Mouse (Mus musculus) gastrocnemius, adult 8-10 months (tissue): ENCODE data around the gene Gfm2. TPM values are rescaled to one million over a fixed set of nuclear protein-coding genes. Genes with fewer than 3 reads are reported as not detected.
"Not testable (repeated sequence)": the region's sequence is repeated elsewhere in the genome, so short reads cannot be mapped to it uniquely, and the experiment has no call there.

Source experiments
- DNase-seq, 2 experiments: peaks; one replicate each; pipeline ENCODE4 v3.0.0; 2022; ENCODE audit warnings: low spot score in 2 of 2
- total RNA-seq, 4 experiments: library from RNA; stranded (reverse); gene quantifications; 2 replicates each; pipeline ENCODE4 v1.2.4; 2022

Gene Gfm2
- 10 to 100 TPM; 46.6 to 53.9 (median 51.7) TPM for total RNA-seq

DNA sequence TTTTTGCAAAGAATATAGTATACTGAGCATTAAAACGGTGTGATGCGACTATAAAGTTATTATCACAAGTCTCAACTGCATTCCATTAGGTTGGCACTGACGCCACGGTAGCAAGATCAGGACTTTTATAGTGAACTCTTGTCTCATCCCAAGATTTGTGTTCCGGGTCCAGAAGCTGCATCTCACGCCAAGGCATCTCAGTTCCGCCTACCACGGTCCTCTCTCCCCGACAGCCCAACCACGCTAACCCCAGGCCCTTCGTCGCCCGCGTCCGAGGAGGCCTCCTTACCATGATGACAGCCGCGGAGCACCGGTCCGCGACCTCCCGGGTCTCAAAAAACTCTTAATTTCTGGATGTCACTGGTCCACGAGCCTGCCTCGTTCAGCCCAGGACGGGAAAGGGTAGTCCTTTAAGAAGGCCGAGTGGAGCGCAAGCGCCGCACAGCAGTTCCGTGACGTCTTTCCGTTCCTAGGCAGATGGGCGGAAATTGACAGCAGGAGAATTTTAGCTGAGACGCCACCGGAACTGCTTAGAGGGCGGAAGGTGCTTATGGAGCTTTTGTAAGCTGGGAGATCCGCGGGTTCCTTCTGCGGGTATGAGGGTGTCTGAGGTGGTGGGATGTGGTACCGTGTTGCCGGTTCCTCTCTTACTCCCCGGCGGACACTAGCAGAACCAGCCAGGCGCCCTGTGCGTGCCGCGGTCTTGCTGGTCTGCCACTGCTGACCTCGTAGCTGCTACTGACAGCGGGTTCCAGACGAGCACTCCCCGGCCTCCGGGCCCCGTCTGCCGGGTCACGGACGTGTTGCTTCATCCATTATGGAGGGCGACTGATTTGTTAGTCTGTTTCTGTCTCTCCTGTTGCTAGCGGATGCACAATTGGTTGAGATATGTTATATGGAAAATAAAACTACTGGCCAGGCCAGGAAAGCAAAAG lies at the start of gene Gfm2, which contains the start of gene Nsa2:
Gfm2 (plus strand) TSS at position 472 of the 935 bp plus-strand sequence.
Nsa2 (minus strand) TSS at position 472 of the 935 bp plus-strand sequence.
- DNase-seq = peak; percentile 77 to 81

DNA sequence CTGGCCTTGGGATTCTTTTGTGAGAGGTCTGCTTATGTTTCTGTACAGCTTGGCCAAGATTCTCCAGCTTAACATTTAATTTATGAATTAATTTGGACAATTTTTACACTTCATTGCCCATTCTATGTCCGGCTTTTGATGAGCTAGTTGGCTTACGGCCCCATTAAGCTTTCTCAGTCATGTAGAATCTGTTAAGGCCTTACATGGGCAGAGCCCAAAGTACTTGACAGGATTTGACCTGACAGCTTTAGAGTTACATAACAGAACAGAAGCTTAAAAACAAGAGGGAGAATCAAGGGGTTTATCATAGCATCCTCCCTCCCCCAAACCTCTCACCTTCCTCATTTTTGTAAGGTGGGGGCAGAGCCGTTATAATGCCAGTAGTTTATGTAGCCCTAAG lies 49.6 kb upstream of the Gfm2 start:
- no peak for DNase-seq

DNA sequence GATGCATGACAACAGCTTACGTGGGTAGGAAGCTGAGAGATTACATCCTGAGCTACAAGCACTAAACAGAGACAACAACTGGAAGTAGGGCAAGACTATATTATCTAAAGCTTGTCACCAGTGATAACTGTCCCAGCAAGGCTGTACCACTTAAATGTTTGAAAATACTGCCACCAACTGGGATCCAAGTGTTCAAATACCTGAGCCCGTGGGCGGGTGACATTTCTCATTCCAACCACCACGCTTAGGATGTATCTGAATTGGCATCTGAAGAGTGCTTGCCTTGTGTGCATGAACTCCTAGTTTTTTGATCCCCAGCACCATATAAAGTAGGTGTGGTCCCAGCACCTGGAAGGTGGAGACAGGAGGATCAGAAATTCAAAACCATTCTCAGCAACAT lies 42.0 kb upstream of the Gfm2 start:
- DNase-seq = no peak

DNA sequence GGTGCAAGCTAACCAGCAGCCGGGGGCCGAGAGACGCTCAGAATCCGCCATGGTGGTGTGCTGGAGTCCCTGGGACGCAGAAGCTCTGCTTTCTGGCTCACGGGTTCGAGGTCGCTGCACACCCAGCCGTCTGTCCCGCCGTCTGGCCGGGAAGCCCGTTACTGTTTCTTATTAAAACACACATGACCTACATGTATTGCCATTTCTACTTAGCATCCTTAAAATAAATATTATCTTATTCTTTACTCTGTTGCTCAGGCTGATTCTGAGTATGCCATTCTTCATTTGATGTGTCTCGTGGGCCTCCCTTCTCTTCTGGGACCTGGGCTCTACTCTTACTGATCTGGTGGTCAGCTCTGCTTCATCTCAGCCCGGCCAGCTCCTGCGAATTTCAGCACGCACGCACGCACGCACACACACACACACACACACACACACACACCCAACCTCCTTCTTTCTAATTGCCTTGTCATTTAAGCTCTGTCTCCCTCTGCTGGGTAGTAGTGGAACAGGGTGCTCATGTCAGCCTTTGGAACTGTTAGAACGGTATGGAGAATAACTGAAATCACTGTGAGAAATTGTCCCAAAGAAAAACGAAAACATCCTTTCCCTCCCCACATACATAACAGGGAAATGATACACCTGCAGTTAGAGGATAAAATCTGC lies 38.4 kb upstream of the Gfm2 start, which contains the start of gene Gm6169:
Gm6169 (minus strand) TSS at position 51 of the 666 bp plus-strand sequence.
- DNase-seq = no peak

DNA sequence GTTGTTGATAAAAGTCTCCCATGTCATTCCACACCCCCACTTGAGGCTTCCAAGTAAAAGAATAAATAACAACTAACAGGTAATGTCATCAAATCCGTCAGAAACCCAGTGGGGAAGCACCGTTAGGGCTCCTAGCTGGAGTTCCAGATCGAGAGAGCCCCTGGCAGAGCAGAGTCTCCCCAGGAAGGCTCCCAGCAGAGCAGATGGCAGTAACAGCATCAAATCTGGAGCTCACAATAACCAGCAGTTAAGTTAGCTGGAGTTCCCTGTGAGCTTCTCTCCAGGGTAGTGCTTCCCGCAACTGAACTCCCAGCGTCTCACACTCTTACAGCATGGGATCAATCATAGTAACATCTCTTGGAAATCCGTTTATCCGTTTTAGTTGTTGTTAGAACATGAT lies 32.7 kb upstream of the Gfm2 start:
- DNase-seq = no peak

DNA sequence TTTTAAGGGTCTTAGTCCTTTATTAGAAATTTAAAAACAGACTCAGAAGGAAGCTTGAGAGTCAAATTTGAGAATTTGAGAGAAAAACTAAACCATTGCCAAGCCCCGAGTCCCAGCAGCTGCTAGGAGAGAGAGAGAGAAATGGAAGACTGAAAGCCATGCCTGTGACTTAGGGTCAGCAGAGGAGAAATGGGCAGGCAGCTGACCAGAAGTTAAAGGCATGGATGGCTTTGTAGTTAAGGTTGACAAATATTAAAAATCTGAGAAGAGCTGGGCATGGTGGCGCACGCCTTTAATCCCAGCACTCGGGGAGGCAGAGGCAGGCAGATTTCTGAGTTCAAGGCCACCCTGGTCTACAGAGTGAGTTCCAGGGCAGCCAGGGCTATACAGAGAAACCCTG lies 30.0 kb upstream of the Gfm2 start:
- DNase-seq = not testable (repeated sequence)

DNA sequence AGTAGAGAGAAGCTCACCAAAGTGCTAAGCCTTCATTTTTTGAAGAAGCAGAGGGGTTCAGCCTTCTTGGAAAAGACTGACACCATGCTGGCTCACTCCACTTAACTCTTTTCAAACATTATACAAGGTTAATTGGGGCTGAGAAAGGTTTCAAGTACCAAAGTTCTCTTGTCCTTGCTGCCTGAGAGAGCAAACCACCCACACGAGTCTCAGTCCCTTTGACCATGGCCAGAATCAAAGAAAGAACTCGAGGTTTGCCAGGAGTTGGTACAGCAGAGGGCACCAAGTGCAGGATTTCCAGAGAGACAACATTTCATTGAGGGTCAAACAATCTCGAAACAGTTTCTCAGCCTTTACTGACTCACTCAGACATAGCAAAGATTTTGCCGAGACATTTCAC lies 28.7 kb upstream of the Gfm2 start:
- no peak for DNase-seq

DNA sequence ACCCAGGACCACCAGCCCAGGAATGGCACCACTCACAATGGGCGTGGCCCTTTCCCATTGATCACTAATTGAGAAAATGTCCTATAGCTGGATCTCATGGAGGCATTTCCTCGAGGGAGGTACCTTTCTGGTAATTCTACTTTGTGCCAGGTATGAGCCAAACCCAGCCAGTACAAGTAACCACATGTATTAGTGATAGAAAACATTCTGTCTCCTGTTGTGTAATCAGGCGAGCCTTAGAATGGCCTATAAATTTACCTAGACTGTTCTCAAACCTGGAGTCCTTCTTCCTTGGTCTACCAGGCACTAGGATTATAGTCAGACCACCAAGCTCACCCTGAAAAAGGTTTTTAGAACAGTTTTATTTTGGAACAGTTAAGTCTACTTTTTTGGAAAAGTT lies 16.4 kb upstream of the Gfm2 start:
- no peak for DNase-seq

DNA sequence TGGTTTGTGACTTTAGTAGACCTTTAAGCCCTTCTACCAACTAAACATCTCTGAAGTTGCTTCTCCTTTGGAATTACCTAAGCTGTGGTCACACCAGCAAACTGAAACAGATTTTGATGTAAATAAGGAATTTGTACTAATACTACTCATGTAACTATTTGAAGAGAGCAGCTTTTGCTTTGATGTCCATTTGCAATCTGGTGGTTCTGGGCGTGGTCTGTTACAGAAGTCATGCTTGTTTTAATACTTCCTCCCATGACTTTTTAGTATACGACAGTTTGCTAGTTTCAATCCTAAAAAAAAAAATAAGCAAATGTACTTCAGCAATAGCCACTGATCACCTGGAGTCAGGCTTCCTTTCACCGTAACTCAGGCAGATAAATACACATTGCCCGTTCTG lies 8.1 kb upstream of the Gfm2 start:
- not testable (repeated sequence) for DNase-seq

DNA sequence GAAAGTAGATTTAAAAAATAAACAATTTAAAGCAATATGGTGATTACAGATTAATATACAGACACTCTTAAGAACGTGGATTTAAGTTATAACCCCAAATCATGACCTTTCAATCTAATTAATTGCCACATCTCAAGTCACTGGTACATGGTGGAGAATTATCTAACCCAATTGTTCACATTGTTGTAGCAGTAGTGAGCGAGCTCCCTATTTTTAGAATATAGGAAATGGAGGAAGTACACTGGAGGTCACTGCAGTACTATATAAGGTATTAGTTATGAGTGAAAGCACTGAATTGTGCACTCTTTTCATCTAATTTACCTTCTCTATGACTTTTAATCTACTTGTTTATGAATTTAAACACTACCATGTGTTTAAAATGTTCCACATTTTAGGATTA lies 7.3 kb upstream of the Gfm2 start:
- DNase-seq = not testable (repeated sequence)

DNA sequence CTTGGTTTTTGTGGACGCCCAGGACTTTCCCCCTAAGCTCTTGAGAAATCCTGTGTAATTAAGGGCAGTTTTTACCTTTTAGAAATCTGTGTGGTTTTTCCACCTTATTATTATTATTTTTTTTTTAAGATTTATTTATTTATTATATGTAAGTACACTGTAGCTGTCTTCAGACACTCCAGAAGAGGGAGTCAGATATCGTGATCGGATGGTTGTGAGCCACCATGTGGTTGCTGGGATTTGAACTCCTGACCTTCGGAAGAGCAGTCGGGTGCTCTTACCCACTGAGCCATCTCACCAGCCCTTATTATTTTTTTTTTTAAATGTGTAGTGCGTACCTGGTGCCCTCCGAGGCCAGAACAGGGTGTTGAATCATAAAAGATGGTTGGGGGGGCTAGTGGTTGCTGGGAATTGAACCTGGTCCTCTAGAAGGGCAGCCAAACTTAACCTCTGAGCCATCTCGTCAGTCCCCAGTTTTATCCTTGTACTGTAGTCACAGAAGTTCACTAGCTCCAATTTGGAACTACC lies 731 bp downstream of the Gfm2 start:
- not testable (repeated sequence) for DNase-seq

DNA sequence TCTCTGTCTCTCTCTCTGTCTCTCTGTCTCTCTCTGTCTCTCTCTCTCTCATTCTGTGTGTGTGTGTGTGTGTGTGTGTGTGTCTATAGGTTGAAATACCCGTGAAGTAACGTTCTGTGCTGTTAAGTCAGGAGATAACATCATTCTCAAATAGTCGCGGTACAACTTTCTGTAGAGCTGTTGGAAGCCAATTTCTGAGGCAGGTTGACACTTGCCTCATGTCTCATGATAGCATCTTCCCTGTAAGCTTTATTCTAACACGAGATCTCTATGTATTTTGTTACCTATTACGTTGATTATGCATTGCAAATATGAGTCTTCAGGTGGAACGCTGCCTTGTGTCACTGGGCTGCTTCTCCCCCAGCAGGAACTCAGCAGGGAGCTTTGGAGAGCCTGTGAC lies 4.6 kb downstream of the Gfm2 start:
- no peak for DNase-seq

DNA sequence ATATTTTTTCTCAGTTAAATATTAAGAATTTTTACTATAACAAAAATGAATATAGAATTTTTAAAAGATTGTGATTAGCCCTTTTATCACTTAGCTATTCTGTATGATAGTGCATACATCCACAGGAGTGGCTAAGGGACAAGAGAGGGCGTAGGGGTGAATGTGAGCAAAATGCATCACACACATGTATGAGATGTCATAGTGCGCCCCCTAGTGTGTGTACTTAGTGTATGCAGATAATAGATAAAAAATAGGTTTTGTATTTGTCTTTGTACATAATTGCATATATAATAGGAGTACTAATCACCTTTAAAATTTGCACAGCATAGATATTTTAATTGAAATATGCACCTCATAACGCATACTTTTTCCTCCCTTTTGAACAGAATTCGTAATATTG lies 8.1 kb downstream of the Gfm2 start:
- no peak for DNase-seq

DNA sequence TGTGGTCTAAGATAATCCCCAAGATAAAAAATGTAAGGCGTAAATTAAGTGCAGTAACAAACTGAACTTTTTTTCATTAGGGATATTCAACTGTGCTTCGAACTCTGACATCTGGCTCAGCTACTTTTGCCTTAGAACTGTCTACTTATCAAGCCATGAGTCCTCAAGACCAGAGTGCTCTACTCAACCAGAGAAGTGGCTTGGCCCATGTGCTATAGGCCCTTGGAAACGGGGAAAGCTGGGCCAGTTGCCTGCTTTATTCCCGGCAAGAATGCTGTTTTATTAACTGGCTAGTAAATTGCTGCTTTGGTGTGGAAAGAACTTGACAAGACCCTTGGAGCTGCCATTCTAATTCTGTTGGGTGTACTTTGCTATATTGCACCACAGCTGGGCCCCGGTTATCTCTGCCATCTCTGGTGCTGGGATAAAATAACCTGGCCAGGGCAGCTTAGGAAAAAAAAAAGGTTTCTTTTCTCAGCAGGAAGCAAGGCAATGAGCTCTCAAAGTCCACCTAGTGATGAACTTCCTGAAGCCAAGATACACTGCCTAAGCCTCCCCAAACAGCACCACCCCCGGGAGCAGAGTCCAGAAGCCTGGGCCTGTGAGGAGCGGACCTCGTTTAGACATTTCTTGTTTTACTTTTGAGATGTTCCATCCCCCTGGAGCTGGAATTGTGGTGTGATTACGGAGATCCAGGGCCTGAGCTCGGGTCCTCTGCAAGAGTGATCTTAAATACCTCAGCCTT lies 38.0 kb downstream of the Gfm2 start:
- no peak for DNase-seq

DNA sequence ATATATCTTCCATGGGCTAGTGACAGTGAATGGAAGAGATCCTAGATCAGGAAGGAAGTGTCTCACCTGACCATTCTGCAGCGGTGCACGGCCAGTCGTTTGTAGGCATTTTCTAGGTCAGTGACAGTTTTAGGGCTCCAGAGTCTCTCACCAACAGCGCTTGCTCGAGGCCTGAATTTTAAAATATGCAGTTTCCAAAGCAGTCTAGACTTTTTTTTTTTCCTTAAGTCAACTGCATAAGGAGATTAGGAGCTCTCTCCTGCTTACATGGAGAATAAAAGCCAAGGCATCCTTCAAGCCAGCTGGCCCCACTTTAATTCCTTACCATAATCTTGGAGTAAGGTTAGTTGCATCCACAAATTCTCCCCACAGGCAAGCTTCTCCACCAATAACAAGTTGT lies 39.0 kb downstream of the Gfm2 start:
- no peak for DNase-seq

DNA sequence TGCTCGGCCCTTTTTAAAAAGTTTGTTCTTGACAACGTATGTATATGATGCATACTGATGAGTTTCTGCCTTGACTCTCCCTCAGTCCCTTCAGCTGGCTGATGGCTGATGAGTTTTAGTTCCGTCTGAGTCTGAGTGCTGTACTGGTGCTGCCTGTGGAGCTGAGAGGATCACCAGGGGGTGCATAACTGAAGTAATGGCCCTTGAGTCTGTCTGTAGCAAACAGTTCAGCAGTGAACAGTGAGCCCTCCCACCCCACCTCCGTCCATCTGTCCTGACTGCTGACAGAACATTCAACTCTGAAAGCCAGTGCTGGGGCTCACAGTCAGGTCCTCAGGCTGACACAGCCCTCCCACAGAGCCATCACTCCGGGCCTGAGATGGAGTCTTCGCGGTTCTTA lies 41.2 kb downstream of the Gfm2 start:
- no peak for DNase-seq

DNA sequence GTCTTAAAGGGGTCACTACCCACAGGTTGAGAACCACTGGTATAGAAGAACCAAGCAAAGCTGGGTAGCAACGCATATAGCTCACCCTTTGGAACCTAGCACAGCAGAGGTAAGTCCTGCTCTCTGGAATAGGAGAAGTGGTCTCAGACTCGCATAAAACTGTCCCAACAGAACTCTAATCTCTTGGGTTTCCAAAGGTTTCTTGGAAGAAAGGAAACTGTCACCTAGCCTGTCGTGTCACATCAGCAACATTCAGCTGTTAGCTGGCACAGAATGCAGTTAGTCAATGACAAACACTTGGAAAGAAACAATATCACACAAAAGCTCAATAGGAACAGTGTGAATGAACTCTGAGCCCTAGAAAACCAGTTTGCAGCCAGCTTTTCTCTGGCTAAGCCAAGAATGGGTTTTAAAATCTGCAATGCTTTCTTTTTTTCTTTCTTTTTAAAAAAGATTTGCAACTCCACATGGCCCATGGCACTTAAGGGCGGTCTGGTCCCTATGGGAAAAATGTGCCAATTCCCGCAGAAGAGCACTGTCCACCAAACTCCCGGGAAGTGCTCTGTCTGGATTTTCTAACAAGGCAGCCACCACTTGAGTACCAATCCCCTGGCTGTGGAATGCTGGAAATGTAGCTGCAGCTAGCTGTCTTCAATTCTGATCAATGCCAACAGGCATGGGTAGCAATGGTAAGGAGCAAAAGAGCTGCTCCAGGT lies 42.5 kb downstream of the Gfm2 start:
- DNase-seq = no peak

DNA sequence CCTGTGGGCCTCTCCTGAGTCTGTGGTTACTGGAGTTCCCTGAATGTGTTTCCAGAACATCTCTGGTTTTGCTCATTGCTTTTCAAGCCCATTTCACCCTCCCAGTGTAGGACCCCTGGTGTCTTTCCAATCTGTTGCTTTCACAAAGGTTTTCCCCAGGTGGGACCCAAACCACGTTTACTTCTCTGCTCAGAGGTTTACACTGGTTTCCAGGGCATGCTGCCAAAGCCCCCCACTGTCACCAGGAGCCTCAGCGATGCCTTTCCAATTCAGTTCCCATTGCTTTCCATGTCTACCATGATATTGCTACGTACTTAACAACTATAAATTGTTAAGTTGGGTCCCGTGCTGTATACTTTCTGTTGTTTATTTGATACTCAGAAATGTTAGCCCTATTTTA lies 45.1 kb downstream of the Gfm2 start:
- DNase-seq = no peak

DNA sequence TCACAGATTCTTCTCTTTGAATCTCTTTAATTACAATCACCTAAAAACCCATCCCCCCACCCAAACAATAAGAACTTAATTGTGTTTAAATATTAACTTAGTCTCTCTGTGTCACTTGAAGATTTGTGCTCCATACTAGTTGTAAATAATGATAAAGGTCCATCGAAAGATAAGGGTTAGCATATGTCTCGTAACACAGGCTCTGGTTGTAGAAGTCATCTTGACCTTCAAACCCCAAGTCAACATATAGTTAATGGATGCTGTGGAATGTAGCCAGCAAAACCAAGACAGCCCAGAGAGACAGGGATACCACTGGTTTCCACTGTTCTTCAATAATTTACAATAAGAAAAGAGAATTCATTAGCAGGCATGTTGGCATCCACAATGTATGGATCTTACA lies 46.4 kb downstream of the Gfm2 start:
- DNase-seq = no peak

DNA sequence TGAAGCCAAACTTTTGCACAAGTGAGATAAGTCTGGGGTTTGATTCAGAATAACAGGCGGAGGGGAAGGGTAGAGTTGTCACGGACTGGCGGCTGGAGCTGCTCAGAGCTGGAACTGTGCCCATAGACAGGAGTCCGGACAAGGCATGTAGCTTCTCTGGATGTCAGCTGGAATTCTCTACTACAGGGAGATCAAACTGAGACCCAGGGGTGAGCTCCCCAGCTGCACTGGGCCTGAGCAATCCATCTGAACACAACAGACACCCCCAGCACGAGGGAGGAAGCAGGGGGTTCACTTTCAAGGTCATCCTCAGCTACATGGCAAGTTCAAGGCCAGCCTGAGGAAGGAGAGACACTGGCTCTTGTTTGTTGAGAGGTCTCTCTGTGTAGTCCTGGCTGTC lies 46.9 kb downstream of the Gfm2 start:
- no peak for DNase-seq

DNA sequence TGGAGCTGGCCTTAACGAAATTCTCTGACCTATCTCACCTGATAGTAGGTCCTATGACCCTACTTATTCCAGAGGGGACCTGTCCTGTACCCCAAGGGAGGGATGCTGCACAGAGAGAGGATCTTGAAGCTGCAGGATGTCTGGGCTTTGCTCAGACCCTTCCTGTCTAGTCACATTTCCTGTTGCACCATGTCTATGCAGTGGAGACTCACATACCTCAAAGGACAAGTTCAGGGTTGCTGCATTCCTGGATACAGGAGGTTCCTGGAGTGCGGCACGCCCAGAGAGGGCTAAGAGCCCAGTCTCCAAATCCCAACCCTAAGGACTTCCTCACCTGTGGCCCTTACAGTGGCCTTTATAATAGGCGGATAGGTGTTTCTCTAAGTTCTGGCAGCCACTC lies 48.6 kb downstream of the Gfm2 start:
- DNase-seq = no peak
